Mouse (Mus musculus) layer of hippocampus, adult 2 months (tissue): ENCODE data around the gene Phactr2. TPM values are rescaled to one million over a fixed set of nuclear protein-coding genes. Genes with fewer than 3 reads are reported as not detected.
"Not testable (repeated sequence)": the region's sequence is repeated elsewhere in the genome, so short reads cannot be mapped to it uniquely, and the experiment has no call there.

Source experiments
- DNase-seq, 2 experiments: peaks; one replicate each; pipeline ENCODE4 v3.0.0; 2022; ENCODE audit warnings: low spot score in 2 of 2
- H3K27ac ChIP-seq: fragments of 200-600 bp; 2 replicates; pipeline ENCODE4 v1.8.1; 2022
- H3K4me3 ChIP-seq: fragments of 200-600 bp; 2 replicates; pipeline ENCODE4 v1.8.1; 2022; ENCODE audit warnings: mild to moderate bottlenecking
- CTCF ChIP-seq: fragments of 200-600 bp; conservative IDR thresholded peaks from 2 replicates; pipeline ENCODE4 v1.8.1; 2022; ENCODE audit warnings: antibody characterized with exemption, mild to moderate bottlenecking, moderate library complexity
- long read RNA-seq, 2 experiments: library from polyadenylated mRNA; stranded (forward); transcript quantifications; one replicate each; pipeline ENCODE4 v2.0.0; 2021; ENCODE audit warnings: borderline mapping rate in 2 of 2
- total RNA-seq, 2 experiments: library from RNA; stranded (reverse); gene quantifications; 2 replicates each; pipeline ENCODE4 v1.2.3; 2021

Phactr2 gene
- total RNA-seq = 10 to 100 TPM; 20.7 to 25.4 TPM
- long read RNA-seq, experiment 1, partial matches to known transcripts = 1 of 6 reads
- long read RNA-seq, experiment 1, other reads (novel, unspliced or antisense) = 4 of 6 reads
- long read RNA-seq, experiment 2, partial matches to known transcripts = 4 of 9 reads
- long read RNA-seq, experiment 2, other reads (novel, unspliced or antisense) = 5 of 9 reads

- no peak for DNase-seq
- Histone ChIP-seq H3K4me3 (peak within 1 kb of the TSS; percentile 65), H3K27ac (no peak within 1 kb of the TSS)
- no peak for TF ChIP-seq CTCF
Observed at GRCm38 (mm10) chr10:13473833-13474567, at the start of gene Phactr2. Gene Phactr2, minus strand, starts transcription at chr10:13474412.

- Histone ChIP-seq H3K4me3 (no peak overlapping the region), H3K27ac (no peak overlapping the region)
- TF ChIP-seq CTCF = no peak
- DNase-seq = no peak
Observed at GRCm38 (mm10) chr10:13521857-13522256, 47.6 kb upstream of the Phactr2 start.

GRCm38 (mm10) chr10:13502371-13502770 is 28.2 kb upstream of the Phactr2 start:
- TF ChIP-seq CTCF = no peak
- peak overlapping the region; percentile 47 for H3K4me3 ChIP-seq
- no peak for DNase-seq
- no peak overlapping the region for H3K27ac ChIP-seq

- not testable (repeated sequence) for DNase-seq, H3K27ac ChIP-seq
- H3K4me3 ChIP-seq = peak overlapping the region; percentile 47
Observed at GRCm38 (mm10) chr10:13501533-13501932, 27.3 kb upstream of the Phactr2 start.

- DNase-seq = peak; percentile 87 to 89
- Histone ChIP-seq H3K27ac (peak overlapping the region; percentile 87), H3K4me3 (peak overlapping the region; percentile 87)
- TF ChIP-seq CTCF = peak; percentile 10; the same call in 1 of the 2 replicates
Observed at GRCm38 (mm10) chr10:13500938-13501496, 26.8 kb upstream of the Phactr2 start.

GRCm38 (mm10) chr10:13500473-13500872 is 26.3 kb upstream of the Phactr2 start:
- no peak for TF ChIP-seq CTCF
- Histone ChIP-seq H3K4me3 (peak overlapping the region; percentile 87), H3K27ac (peak overlapping the region; percentile 87)
- DNase-seq = no peak

- H3K4me3 ChIP-seq = no peak within 1 kb of the TSS
- TF ChIP-seq CTCF = no peak
- no peak for DNase-seq
- H3K27ac ChIP-seq = peak within 1 kb of the TSS; percentile 87; the same call in 1 of the 2 replicates
Observed at GRCm38 (mm10) chr10:13499331-13499730, 25.1 kb upstream of the Phactr2 start, which contains the start of gene Fuca2. Gene Fuca2, plus strand, starts transcription at chr10:13499540.

GRCm38 (mm10) chr10:13496315-13496714 is 22.1 kb upstream of the Phactr2 start:
- Histone ChIP-seq H3K27ac (no peak overlapping the region), H3K4me3 (no peak overlapping the region)
- no peak for TF ChIP-seq CTCF
- no peak for DNase-seq

- no peak for TF ChIP-seq CTCF
- Histone ChIP-seq H3K27ac (no peak overlapping the region), H3K4me3 (no peak overlapping the region)
- no peak for DNase-seq
Observed at GRCm38 (mm10) chr10:13493978-13494686, 19.9 kb upstream of the Phactr2 start.

- no peak overlapping the region for H3K4me3 ChIP-seq
- no peak for TF ChIP-seq CTCF
- H3K27ac ChIP-seq = no peak overlapping the region
- DNase-seq = no peak
Observed at GRCm38 (mm10) chr10:13489671-13490070, 15.5 kb upstream of the Phactr2 start.

- Histone ChIP-seq H3K4me3 (no peak overlapping the region), H3K27ac (no peak overlapping the region)
- TF ChIP-seq CTCF = no peak
- no peak for DNase-seq
Observed at GRCm38 (mm10) chr10:13485958-13486357, 11.7 kb upstream of the Phactr2 start.

- TF ChIP-seq CTCF = no peak
Observed at GRCm38 (mm10) chr10:13479341-13479740, 5.1 kb upstream of the Phactr2 start.

GRCm38 (mm10) chr10:13475121-13475520 is 909 bp upstream of the Phactr2 start:
- H3K27ac ChIP-seq = no peak overlapping the region

More at GRCm38 (mm10) chr10:13479341-13479740, 5.1 kb upstream of the Phactr2 start:
- Histone ChIP-seq H3K4me3 (no peak overlapping the region), H3K27ac (no peak overlapping the region)
- DNase-seq = no peak

More at GRCm38 (mm10) chr10:13475121-13475520, 909 bp upstream of the Phactr2 start:
- no peak for TF ChIP-seq CTCF
- H3K4me3 ChIP-seq = no peak overlapping the region; the same call in 1 of the 2 replicates
- no peak for DNase-seq
